Mouse (Mus musculus) liver, embryonic 14.5 days (tissue): ENCODE results near the gene Palmd.

Experiments
- CTCF ChIP-seq: IDR thresholded peaks from 2 replicates; pipeline ENCODE4 v1.5.1; 2016; ENCODE audit warnings: antibody characterized with exemption, low read depth, control low read depth
- EP300 ChIP-seq: IDR thresholded peaks from 2 replicates; pipeline ENCODE4 v1.6.1; 2016; ENCODE audit warnings: antibody characterized with exemption, low read depth

GRCm38 (mm10) chr3:116966800-116967199 lies 2.0 kb downstream of the Palmd start:
- no peak for TF ChIP-seq EP300
- no peak for TF ChIP-seq CTCF
